Mouse (Mus musculus) liver, embryonic 16.5 days (tissue): ENCODE measurements around the gene Fbxw11. TPM values are rescaled to one million over a fixed set of nuclear protein-coding genes. Genes with fewer than 3 reads are reported as not detected.
"Not testable (repeated sequence)": the region's sequence is repeated elsewhere in the genome, so short reads cannot be mapped to it uniquely, and the experiment has no call there.

Experiments
- ATAC-seq: fragments of 200-750 bp; cut with Nextera tagmentation; 2 replicates; pipeline ENCODE4 v1.8.0; 2017; ENCODE audit warnings: low read depth, mild to moderate bottlenecking, moderate number of reproducible peaks, moderate library complexity
- H3K27ac ChIP-seq: fragments of 300-500 bp; sonication (generic); 2 replicates; pipeline ENCODE4 v1.5.1; 2014; ENCODE audit warnings: mild to moderate bottlenecking, low read length
- H3K27me3 ChIP-seq: fragments of 300-500 bp; sonication (generic); 2 replicates; pipeline ENCODE4 v1.6.1; 2014; ENCODE audit warnings: low read depth, low read length, mixed read lengths; ENCODE audit not compliant: control insufficient read depth, insufficient read depth
- H3K36me3 ChIP-seq: fragments of 300-500 bp; sonication (generic); 2 replicates; pipeline ENCODE4 v1.6.1; 2014; ENCODE audit warnings: mild to moderate bottlenecking; ENCODE audit not compliant: control insufficient read depth, insufficient read depth
- H3K4me1 ChIP-seq: fragments of 300-500 bp; sonication (generic); 2 replicates; pipeline ENCODE4 v1.6.1; 2014; ENCODE audit warnings: low read depth, low read length, mixed read lengths; ENCODE audit not compliant: control insufficient read depth
- H3K4me2 ChIP-seq: fragments of 300-500 bp; sonication (generic); 2 replicates; pipeline ENCODE4 v1.6.1; 2014; ENCODE audit warnings: low read depth, low read length, mixed read lengths
- H3K4me3 ChIP-seq: fragments of 300-500 bp; sonication (generic); 2 replicates; pipeline ENCODE4 v1.5.1; 2014; ENCODE audit warnings: low read depth, mild to moderate bottlenecking, low read length
- H3K9ac ChIP-seq: fragments of 300-500 bp; sonication (generic); 2 replicates; pipeline ENCODE4 v1.6.1; 2014; ENCODE audit warnings: low read depth, low read length
- H3K9me3 ChIP-seq: fragments of 300-500 bp; sonication (generic); replicated peaks from 2 replicates; pipeline ENCODE4 v1.6.1; 2016; ENCODE audit warnings: low read length; ENCODE audit not compliant: control insufficient read depth
- WGBS: fragments of 180-500 bp; shearing (Covaris S2); extraction: QIAGEN DNeasy Blood & Tissue Kit; methylation state at CpG from one replicate; pipeline ENCODE4 v1.1.7; 2014; ENCODE audit not compliant: insufficient replicate concordance; 5-methylcytosine and 5-hydroxymethylcytosine counted together
- polyA plus RNA-seq: library from polyadenylated mRNA; unstranded; fragments of >200 nt; fragmentation: Nextera tagmentation; extraction: Ambion mirVana; gene quantifications from 2 replicates; pipeline ENCODE4 v1.2.1, GENCODE M21; 2015

The Fbxw11 gene
- polyA plus RNA-seq, 1 experiment from 2014 or later = 19.8 TPM

DNA sequence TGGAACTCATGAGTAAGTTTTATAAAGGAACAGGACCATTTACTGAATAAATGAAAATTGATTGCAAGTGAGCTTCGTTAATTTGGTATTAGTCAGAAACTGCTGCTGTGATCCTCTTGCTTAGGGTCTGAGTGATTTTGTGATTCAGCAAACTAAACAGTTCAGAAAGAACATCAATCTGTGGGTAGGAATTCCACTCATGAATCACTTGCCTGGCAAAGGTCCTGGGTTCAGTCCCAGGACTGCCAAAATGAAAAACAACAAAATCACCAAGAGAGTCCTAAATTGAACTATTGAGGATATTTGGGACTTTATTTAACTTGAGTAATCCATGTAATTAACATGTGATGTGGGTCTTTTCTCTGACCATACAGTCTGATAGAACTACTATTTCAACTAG, 35.3 kb downstream of the Fbxw11 start:
- ATAC-seq = no peak
- no peak overlapping the region for H3K27ac ChIP-seq
- H3K27me3 ChIP-seq = no peaks in the 10 kb centered on the region
- no peaks in the 10 kb centered on the region for H3K36me3 ChIP-seq
- no peak overlapping the region for H3K4me2 ChIP-seq
- peaks cover 19% of the 10 kb centered on the region for H3K4me1 ChIP-seq
- no peaks in the 10 kb centered on the region for H3K9me3 ChIP-seq
- H3K4me3 ChIP-seq = no peak overlapping the region
- WGBS = 82% methylated on average over 1 of the region's 1 CpGs
- no peak overlapping the region for H3K9ac ChIP-seq

DNA sequence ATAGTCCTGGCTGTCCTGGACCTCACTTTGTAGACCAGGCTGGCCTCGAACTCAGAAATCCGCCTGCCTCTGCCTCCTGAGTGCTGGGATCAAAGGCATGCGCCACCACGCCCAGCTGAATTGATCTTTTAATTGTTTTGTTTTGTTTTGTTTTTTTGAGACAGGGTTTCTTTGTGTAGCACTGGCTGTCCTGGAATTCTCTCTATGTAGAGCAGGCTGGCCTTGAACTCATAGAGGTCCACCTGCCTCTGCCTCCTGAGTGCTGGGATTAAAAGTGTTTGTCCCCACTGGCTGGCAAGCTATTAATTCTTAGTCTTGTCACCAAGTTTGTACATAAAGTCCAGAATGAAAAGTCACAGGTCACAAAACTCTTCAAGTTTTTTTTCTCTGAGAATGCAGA, 36.6 kb downstream of the Fbxw11 start:
- not testable (repeated sequence) for H3K27me3 ChIP-seq, H3K4me2 ChIP-seq, H3K9me3 ChIP-seq, H3K4me3 ChIP-seq, ATAC-seq, H3K36me3 ChIP-seq, H3K9ac ChIP-seq, H3K27ac ChIP-seq
- 84% methylated on average over 4 of the region's 4 CpGs for WGBS
- peaks cover 19% of the 10 kb centered on the region for H3K4me1 ChIP-seq

DNA sequence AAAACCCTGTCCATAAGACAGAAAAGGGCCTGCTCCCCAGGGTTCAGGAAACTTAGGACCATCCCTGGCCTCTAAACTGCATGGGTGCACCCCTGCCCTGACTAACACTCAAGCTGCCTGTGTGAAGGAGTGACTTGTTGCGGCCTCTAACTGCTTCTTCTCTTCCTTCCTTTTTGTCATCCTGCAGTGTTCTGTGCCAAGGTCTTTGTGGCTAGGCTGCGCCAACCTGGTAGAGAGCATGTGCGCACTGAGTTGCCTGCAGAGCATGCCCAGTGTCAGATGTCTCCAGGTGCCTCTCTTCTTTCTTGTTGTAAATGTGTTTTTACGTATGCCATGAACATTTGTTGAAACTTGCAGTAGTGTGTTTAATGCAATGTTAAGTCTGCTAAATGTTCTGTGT, 37.5 kb downstream of the Fbxw11 start:
- Histone ChIP-seq H3K36me3 (no peaks in the 10 kb centered on the region), H3K9me3 (no peaks in the 10 kb centered on the region), H3K27ac (peak overlapping the region; percentile 30; the same call in 1 of the 2 replicates), H3K4me1 (peaks cover 19% of the 10 kb centered on the region), H3K4me3 (no peak overlapping the region), H3K27me3 (no peaks in the 10 kb centered on the region), H3K4me2 (no peak overlapping the region), H3K9ac (no peak overlapping the region)
- ATAC-seq = no peak
- WGBS = 63% methylated on average over 4 of the region's 4 CpGs

DNA sequence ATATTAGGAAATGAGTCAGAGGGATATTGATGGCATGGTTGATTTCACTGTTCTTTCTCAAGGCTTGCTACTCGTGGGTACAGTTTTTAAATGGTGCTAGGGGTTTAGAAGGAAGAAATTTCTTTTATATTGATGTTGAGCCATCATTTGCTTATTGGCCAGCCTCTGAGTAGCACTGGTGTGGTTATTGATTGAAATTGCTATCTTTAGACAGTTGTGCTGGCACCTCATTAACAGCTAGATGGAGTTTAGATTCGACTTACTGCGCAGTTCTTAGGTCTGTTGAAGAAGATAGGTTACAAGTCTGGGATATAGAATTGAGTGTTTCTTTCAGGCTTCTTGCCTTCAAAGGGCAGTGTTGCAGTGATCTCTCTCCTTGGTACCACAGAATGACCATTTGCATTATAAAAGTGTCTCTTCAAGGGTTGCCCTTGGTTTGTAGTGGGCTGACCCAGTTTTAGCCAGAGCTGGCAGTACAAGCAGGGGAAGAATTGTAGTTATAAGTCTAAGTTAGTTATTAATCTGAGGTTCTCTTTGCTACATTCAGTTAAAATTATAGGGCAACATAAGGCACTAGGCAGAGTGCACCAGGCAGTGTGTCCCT, 38.8 kb downstream of the Fbxw11 start:
- Histone ChIP-seq H3K4me3 (no peak overlapping the region), H3K27me3 (no peaks in the 10 kb centered on the region), H3K4me2 (no peak overlapping the region), H3K36me3 (no peaks in the 10 kb centered on the region), H3K9me3 (no peaks in the 10 kb centered on the region), H3K4me1 (peaks cover 19% of the 10 kb centered on the region), H3K27ac (no peak overlapping the region), H3K9ac (no peak overlapping the region)
- 70% methylated on average over 3 of the region's 3 CpGs for WGBS
- ATAC-seq = no peak

DNA sequence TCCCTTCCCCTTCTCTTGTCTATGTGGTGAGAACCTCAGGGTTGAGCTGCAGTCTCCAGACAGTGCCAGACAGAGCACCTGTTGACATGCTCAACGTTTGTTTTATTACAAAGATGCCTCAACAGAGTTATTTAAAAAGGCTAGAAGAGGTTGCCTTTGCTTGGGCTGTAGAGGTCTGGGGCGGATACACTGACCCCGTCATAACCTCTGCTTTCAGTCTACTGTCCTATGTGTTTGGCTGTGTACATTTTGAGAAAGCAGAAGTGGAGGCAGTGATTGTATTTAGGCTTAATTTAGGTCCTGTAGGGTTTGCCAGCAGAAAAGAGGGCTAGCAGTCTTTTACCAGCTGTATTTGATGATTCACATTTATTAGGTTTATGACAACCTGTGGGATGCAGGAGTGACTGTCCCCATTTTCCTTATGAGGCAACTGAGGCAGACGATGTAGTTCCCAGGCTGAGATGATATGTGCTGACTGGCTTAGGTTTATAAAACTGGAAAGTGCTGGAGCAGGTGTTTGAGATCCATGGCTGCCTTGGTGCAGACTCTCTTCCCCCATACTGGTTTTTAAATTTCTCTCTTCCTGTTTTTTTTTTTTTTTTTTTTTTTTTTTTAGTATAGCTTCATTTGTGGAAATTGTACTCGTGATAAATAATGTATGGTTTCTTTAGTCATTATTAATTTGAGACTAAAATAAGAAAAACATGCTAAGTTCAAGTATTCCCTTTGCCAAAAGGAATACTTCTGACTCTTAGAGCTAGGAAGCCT, 40.0 kb downstream of the Fbxw11 start:
- no peak overlapping the region for H3K4me3 ChIP-seq
- 51% methylated on average over 5 of the region's 5 CpGs for WGBS
- H3K4me2 ChIP-seq = no peak overlapping the region
- H3K9ac ChIP-seq = no peak overlapping the region
- no peak for ATAC-seq
- no peaks in the 10 kb centered on the region for H3K9me3 ChIP-seq
- H3K36me3 ChIP-seq = no peaks in the 10 kb centered on the region
- H3K4me1 ChIP-seq = peaks cover 19% of the 10 kb centered on the region
- H3K27ac ChIP-seq = no peak overlapping the region
- no peaks in the 10 kb centered on the region for H3K27me3 ChIP-seq

DNA sequence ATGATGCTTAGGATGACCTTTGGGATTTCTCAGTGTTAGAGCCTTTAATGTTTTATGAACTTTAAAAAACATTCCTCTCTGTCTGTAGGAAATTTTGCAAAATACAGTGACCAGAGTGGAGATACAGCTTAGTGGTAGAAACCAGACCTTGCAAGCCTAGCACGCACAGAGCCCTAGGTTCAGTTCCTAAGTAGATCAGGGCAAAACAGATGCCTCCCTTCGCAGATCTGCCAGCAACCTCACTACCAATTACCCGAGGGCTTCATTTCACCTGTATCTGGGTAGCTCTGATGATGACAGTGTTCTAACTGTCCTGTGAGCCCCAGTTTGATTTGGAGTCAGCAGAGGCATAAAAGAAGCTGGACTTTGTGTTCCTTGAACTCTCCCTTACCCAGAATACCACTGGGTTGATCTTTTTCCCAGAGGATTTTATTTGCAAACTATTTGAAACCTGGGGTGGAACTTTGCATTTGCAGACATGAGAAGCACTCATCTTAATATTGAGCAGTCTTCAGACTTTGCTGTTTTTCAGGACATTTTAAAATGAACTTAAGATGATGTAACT, 42.2 kb downstream of the Fbxw11 start:
- Histone ChIP-seq H3K4me1 (peaks cover 12% of the 10 kb centered on the region), H3K27ac (no peak overlapping the region), H3K27me3 (no peaks in the 10 kb centered on the region), H3K9me3 (no peaks in the 10 kb centered on the region), H3K36me3 (no peaks in the 10 kb centered on the region), H3K9ac (no peak overlapping the region), H3K4me3 (no peak overlapping the region), H3K4me2 (no peak overlapping the region)
- 56% methylated on average over 3 of the region's 3 CpGs for WGBS
- no peak for ATAC-seq

DNA sequence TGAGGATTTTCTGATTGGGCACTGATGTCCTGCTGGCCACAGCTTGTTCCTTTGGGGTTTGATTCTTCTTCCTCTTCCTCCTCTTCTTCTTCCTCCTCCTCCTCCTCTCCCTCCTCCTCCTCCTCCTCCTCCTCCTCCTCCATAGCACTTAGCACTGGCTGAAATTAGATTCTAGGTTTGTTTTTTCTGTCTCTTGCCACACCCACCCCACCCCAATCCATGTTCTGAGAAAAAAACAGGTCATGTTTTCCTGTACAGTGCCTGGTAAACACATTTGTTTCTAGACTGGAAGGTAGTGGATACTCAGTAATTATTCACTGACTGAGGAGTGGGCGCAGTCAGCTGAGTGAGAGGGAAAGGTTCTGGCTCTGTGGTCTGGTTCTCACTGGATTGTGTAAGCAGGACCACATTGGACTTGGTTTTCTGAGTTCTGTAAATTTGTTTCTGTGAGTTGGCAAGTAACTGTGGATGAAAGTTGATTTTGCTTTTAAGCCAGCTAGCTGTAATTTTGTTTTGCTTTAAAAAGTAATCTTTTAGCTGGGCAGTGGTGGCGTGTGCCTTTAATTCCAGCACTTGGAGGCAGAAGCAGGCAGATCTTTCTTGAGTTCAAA, 45.8 kb downstream of the Fbxw11 start:
- H3K36me3 ChIP-seq = no peaks in the 10 kb centered on the region
- WGBS = 77% methylated on average over 2 of the region's 2 CpGs
- H3K9me3 ChIP-seq = no peaks in the 10 kb centered on the region
- no peak overlapping the region for H3K4me2 ChIP-seq
- H3K27ac ChIP-seq = no peak overlapping the region
- no peak overlapping the region for H3K9ac ChIP-seq
- H3K4me3 ChIP-seq = no peak overlapping the region
- no peaks in the 10 kb centered on the region for H3K27me3 ChIP-seq
- peak; percentile 60 for ATAC-seq
- peaks cover 2% of the 10 kb centered on the region; the same call in 1 of the 2 replicates for H3K4me1 ChIP-seq

DNA sequence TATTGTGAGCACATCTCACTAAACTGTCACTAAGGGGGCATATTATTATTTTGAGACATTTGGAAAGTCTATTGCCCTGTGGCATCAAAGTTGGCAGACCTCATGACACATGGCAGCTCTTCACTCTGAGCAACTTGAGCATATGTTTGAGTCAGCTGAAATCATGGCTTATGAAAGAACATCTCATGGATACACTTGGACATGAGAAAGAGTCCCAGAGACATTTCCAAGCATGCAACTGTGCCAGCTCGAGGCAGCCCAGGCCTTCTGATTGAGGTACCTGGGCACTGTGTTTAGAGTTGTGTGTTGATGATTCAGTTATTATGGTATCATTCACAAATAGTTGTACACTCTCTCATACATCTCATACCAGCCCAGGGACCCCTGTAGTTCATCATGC, 47.0 kb downstream of the Fbxw11 start:
- ATAC-seq = no peak
- 61% methylated on average over 1 of the region's 1 CpGs for whole genome bisulfite sequencing

DNA sequence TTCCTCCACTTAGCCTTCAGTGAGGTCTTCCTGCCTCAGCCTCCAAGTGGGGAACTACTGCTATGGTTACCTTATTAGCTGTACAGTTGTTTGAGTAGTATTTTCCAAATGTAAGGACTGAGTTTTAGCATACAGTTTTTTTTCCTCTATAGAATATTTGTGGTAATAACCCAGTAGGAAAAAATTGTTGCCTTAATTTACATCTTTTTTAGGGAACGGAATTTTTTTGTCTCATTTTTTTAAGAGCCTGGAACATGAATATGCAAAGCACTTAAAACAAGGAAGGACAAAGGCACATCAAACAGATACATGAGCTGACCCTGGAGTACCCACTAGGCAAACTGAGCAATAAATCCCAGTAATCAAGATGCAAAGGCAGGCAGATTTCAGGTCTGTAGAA, 50.3 kb downstream of the Fbxw11 start:
- no peaks in the 10 kb centered on the region for H3K27me3 ChIP-seq
- no peak overlapping the region for H3K27ac ChIP-seq
- no peaks in the 10 kb centered on the region for H3K9me3 ChIP-seq
- no peak overlapping the region for H3K9ac ChIP-seq
- no peak overlapping the region for H3K4me3 ChIP-seq
- H3K36me3 ChIP-seq = no peaks in the 10 kb centered on the region
- H3K4me2 ChIP-seq = no peak overlapping the region
- no peak for ATAC-seq
- peaks cover 6% of the 10 kb centered on the region for H3K4me1 ChIP-seq
- WGBS = 76% methylated on average over 1 of the region's 1 CpGs

More for the DNA sequence above, 47.0 kb downstream of the Fbxw11 start:
- Histone ChIP-seq H3K27me3 (no peaks in the 10 kb centered on the region), H3K9me3 (no peaks in the 10 kb centered on the region), H3K36me3 (no peaks in the 10 kb centered on the region), H3K4me2 (no peak overlapping the region), H3K4me1 (peaks cover 2% of the 10 kb centered on the region; the same call in 1 of the 2 replicates), H3K9ac (no peak overlapping the region), H3K4me3 (no peak overlapping the region), H3K27ac (no peak overlapping the region)
